Mouse (Mus musculus) lung, adult 18-20 months (tissue): ENCODE measurements around the gene Mcu.
A peak's percentile ranks its signal among the peaks of the same experiment; 100 is the strongest.

ENCODE experiments used
- DNase-seq, 2 experiments: peaks; one replicate each; pipeline ENCODE4 v3.0.0; 2022; ENCODE audit warnings: mixed read lengths in 2 of 2

Gene Mcu

DNA sequence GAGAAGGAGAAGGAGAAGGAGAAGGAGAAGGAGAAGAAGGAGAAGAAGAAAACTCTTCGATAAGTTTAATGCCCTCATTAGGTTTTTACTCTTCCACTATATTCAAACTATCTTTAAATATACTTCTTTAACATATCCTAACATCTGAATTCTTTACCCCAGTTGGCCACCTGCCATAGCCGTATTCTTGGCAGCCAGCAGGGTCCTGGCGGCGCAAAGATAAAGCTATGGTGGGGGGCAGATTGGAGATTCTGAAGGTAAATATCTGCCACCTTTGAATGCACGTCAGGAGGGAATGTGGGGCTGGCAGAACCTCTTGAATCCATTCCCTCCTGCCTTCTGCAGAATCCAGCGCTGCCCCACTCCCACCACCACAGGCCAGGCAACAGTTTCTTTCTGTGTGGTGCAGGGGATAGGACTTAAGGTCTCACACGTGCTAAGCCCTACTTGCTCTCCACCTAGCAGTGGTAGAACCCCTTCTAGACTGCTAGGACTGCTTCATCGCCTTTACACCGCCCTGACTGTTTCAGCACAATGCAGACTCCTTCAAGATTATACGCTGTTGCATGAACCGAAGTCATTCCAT lies 11.5 kb downstream of the Mcu start:
- no peak for DNase-seq

GRCm38 (mm10) chr10:59603843-59604242 lies 12.6 kb downstream of the Mcu start:
- DNase-seq = peak; percentile 43 to 49

GRCm38 (mm10) chr10:59602891-59603290 lies 13.6 kb downstream of the Mcu start:
- DNase-seq = no peak

GRCm38 (mm10) chr10:59602043-59602442 lies 14.4 kb downstream of the Mcu start:
- DNase-seq = no peak

GRCm38 (mm10) chr10:59600516-59600915 lies 16.0 kb downstream of the Mcu start:
- no peak for DNase-seq

GRCm38 (mm10) chr10:59593826-59594570 lies 22.5 kb downstream of the Mcu start:
- no peak for DNase-seq

DNA sequence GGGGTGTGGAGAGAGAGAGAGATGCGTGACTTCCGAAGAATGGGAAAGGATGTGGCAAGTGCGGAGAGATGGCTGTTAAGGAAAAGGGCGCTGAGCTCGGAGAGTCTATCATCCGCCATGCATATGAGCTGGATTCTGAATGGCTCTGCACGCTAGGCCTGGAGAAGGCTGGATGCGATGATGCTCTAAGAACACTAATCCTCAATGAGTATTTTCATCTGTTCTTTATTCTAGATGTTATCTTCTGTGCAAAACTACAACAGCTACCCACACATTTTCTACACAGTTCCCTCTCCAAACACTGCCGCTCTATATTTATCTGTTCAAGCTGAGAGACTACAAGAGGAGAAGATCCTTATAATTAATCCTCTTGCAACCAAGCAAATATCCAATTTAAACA lies 25.9 kb downstream of the Mcu start:
- no peak for DNase-seq

DNA sequence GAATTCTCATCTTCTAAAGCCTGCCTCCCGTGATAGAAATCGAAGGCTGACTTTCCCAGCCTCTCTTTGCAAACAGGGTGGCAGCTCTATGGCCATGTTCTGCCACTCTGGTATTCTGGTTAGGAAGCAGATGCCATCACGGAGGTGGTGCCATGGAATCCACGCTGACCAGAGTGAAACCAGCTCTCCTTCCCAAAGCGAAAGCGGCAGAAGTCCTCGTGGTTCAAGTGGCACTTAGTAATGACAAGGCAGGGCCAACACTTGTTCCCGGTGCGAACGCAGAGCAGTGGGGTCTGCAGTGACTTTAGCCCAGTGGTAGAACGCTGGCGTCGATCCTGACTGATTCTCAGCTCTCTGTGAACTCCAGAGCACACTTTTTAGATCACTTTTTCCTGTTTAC lies 26.6 kb downstream of the Mcu start:
- peak; percentile 59 to 76 for DNase-seq

DNA sequence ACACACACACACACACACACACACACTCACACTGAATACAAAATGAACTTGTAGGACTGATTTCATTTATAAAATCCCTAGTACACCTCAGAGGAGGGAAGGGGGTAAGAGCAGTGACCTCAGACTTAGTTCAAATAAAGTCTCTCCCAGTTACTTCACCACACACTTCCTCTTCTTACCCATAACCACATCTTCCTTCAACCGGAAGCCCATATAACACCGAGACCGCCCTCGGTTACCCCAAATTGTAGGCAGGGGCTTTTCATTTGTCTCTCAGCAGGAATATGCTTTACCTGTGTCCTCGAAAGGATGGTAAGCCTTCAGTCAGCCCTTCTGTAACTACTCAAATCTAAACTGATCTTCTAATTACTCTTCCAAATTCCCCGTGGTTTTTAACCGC lies 27.1 kb downstream of the Mcu start:
- no peak for DNase-seq

GRCm38 (mm10) chr10:59588135-59588534 lies 28.4 kb downstream of the Mcu start:
- no peak for DNase-seq

- DNase-seq = no peak
These were observed 29.7 kb downstream of the Mcu start for GRCm38 (mm10) chr10:59586821-59587220.

DNA sequence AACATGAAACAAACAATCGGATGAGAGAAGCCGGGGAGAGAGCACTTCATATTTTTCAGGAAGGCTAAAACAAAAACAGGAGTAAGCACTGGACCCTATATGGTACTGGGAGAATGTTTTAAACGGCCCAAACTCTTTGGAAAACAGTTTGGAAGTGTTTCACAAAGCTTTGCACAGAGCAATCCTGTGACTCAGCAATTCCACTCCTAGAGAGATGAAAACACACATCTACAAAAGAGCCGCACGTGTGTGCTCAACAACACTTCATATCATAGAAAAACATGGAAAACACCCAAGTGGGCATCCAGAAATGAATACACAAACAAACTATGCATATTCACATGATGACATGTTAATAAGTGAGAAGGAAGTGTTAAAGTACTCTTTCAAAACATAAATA lies 30.9 kb downstream of the Mcu start:
- peak in 1 of 2 experiments; percentile 28 for DNase-seq

- no peak for DNase-seq
These were observed 34.5 kb downstream of the Mcu start for GRCm38 (mm10) chr10:59581826-59582543.

DNA sequence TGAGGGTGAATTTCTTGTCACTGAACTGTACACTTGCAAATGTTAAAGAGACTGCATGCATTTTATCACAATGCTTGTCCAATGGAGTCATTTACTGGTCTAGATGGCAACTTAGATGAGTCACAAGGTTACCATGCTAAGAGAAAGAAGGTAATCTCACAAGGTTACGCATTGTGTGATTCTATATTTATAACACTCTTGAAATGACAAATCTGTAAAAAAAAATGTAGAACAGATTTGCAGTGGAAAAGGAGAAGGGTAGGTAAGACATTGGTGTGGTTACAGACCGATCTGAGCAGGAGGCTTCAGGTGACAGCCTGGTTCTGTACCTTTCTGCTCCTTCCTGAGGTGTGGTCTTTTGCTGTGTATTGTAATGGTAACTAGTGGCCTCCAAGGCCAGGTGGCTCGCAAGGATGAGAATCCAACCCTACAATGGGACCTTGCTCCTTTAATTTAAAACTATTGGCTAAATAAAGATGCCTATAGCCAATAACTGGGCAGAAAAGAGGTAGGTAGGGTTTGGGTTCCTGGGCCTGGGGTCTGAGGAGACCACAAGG lies 35.8 kb downstream of the Mcu start:
- DNase-seq = no peak

DNA sequence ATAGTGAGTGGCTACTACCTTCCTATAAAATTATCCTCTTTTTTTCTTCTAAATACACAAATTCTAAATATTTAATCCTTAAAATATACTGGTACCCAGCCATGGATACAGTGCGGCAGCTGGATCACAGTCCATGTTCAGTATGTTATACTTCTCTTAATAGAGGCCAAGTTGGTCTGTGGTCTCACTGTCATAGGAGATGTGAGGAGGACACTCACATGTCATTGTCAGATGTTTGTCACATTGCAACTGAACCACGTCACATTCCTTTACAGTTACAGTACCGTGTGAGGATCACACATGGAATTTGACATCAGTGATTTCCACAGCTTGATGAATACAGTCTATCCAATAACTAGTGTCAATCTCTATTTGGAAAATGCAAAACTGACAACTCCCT lies 36.8 kb downstream of the Mcu start:
- no peak for DNase-seq

DNA sequence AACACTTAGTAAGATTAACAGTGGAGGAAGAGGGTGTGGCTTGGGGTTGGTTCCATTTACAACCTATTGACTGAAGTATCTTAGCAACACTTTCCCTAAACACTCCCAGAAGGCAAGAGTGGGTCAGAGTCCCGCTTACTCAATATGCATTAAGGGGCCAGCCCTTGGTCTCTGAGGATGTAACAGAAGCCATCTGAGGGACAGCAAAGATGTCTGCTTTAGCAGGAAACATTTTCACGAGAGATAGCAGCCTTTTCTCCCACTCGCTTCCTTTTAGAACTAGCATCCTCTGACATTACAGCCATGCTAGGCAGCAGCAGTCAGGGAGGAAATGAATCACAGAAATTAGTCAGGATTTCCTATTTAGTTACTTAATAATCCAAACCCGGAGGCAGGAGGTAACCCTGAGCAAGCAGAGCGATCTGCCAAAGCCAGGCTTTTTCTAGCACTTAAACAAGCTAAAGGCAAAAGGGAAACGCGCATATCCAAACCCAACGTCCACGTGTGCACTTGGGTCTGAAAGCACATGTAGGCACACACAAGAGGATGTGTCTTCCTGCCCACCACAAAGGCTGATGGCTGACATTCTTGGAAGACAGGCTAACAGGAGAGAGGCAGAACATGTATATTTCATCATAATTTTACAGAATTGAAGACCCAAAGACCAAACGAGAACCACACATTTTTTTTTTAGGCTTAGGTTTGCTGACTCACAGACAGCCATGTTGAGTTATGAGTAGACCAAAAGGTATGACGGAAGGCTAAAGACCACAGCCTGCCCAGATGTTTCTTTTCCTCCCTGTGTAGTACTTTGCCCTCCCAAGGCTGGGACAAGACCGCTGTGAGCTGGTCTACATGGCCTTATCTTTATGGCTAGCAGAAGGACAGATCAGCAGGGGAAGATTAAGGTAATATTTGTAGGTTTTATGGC lies 38.4 kb downstream of the Mcu start:
- peak; percentile 53 to 60 for DNase-seq

GRCm38 (mm10) chr10:59576305-59576704 lies 40.2 kb downstream of the Mcu start:
- DNase-seq = no peak

DNA sequence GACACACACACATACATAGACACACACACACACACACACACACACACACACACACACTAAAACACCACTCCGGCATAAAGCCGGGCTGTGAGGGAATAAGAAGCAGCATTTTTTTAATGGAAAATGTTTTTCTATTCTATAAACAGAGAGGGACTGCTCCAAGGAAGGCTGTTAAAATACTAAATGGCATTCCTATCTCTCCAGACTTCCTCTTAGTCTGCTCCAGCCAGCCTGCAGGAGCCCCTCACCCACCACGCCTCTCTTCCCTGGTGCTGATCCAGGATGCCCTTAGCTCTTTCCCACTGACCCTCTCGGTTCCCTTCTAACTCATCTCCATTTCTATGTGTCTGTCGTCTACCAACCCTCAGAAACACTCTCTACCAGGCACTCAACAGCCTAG lies 44.5 kb downstream of the Mcu start:
- no peak for DNase-seq

- DNase-seq = no peak
These were observed 45.2 kb downstream of the Mcu start for GRCm38 (mm10) chr10:59571273-59571672.

- DNase-seq = no peak
These were observed 45.7 kb downstream of the Mcu start for GRCm38 (mm10) chr10:59570780-59571179.

GRCm38 (mm10) chr10:59570360-59570759 lies 46.1 kb downstream of the Mcu start:
- DNase-seq = no peak

- no peak for DNase-seq
These were observed 47.0 kb downstream of the Mcu start for GRCm38 (mm10) chr10:59569481-59569869.
